Mouse (Mus musculus) testis, adult 2 months (tissue): ENCODE data around the gene Fam173b. TPM values are rescaled to one million over a fixed set of nuclear protein-coding genes. Genes with fewer than 3 reads are reported as not detected.

Experiments
- H3K27ac ChIP-seq: fragments of 200-500 bp; 2 replicates; pipeline ENCODE4 v1.5.1; 2012; ENCODE audit warnings: low read depth, low read length; ENCODE audit not compliant: control insufficient read depth, insufficient read depth
- H3K27me3 ChIP-seq: fragments of 200-500 bp; 2 replicates; pipeline ENCODE4 v1.6.1; 2012; ENCODE audit warnings: mild to moderate bottlenecking, low read length, moderate library complexity; ENCODE audit not compliant: control insufficient read depth, insufficient read depth
- H3K36me3 ChIP-seq: fragments of 200-500 bp; 2 replicates; pipeline ENCODE4 v1.6.1; 2012; ENCODE audit warnings: mild to moderate bottlenecking, low read length; ENCODE audit not compliant: control insufficient read depth, insufficient read depth
- H3K4me1 ChIP-seq: fragments of 200-500 bp; 2 replicates; pipeline ENCODE4 v1.6.1; 2012; ENCODE audit warnings: low read length; ENCODE audit not compliant: control insufficient read depth, insufficient read depth
- H3K4me3 ChIP-seq: fragments of 200-500 bp; 2 replicates; pipeline ENCODE4 v1.5.1; 2012; ENCODE audit warnings: low read depth, mild to moderate bottlenecking, low read length, moderate library complexity, mixed read lengths; ENCODE audit not compliant: control insufficient read depth
- CTCF ChIP-seq: fragments of 200-500 bp; IDR thresholded peaks from 2 replicates; pipeline ENCODE4 v1.5.1; 2012; ENCODE audit warnings: low read depth, mild to moderate bottlenecking, inconsistent platforms, low read length, moderate library complexity; ENCODE audit not compliant: control insufficient read depth, insufficient read depth, insufficient replicate concordance
- POLR2A ChIP-seq: fragments of 200-500 bp; IDR thresholded peaks from 2 replicates; pipeline ENCODE4 v1.6.1; 2012; ENCODE audit warnings: low read depth, mild to moderate bottlenecking, inconsistent platforms, low read length, moderate library complexity; ENCODE audit not compliant: control insufficient read depth
- polyA plus RNA-seq: library from polyadenylated mRNA; depleted of rRNA; stranded (reverse); fragments of >200 nt; gene quantifications from 2 replicates; pipeline ENCODE4 v1.2.3, GENCODE M21; 2012

Gene Fam173b
- polyA plus RNA-seq, 1 experiment = 6.2 TPM

GRCm38 (mm10) chr15:31565786-31566185 is 35.9 kb upstream of the Fam173b start:
- Histone ChIP-seq H3K27ac (no peak overlapping the region), H3K4me1 (no peaks in the 10 kb centered on the region; the same call in 1 of the 2 replicates), H3K36me3 (no peaks in the 10 kb centered on the region), H3K27me3 (no peaks in the 10 kb centered on the region), H3K4me3 (no peak overlapping the region)
- TF ChIP-seq CTCF = no peak
- no peak for TF ChIP-seq POLR2A

DNA sequence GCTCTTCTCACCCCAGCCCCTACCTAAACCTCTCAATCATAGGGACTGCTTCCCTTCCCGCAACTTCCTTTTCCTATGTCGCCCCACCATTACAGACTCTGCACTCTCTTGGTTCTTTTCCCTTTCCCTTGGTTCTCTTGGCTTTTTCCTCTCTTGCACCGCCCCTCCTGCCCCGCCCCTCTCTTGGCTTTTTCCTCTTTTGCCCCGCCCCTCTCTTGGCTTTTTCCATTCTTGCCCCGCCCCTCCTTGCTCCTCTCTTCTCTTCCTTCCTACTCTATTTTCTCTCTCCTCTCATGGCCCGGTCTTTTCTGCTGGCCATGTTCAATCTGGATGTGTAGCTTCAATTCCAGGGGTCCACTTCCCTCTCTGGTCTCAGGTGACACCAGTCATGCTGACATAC is 34.2 kb upstream of the Fam173b start:
- no peak for TF ChIP-seq POLR2A
- no peak for TF ChIP-seq CTCF
- no peaks in the 10 kb centered on the region for H3K36me3 ChIP-seq
- peaks cover 2% of the 10 kb centered on the region for H3K4me1 ChIP-seq
- no peak overlapping the region for H3K4me3 ChIP-seq
- no peaks in the 10 kb centered on the region for H3K27me3 ChIP-seq
- no peak overlapping the region for H3K27ac ChIP-seq

GRCm38 (mm10) chr15:31568581-31568996 is 33.1 kb upstream of the Fam173b start:
- Histone ChIP-seq H3K4me3 (no peak overlapping the region; the same call in 1 of the 2 replicates), H3K27me3 (no peaks in the 10 kb centered on the region), H3K27ac (peak overlapping the region; percentile 57; the same call in 1 of the 2 replicates), H3K36me3 (no peaks in the 10 kb centered on the region), H3K4me1 (peaks cover 2% of the 10 kb centered on the region)
- peak; percentile 60 for TF ChIP-seq POLR2A
- TF ChIP-seq CTCF = no peak

DNA sequence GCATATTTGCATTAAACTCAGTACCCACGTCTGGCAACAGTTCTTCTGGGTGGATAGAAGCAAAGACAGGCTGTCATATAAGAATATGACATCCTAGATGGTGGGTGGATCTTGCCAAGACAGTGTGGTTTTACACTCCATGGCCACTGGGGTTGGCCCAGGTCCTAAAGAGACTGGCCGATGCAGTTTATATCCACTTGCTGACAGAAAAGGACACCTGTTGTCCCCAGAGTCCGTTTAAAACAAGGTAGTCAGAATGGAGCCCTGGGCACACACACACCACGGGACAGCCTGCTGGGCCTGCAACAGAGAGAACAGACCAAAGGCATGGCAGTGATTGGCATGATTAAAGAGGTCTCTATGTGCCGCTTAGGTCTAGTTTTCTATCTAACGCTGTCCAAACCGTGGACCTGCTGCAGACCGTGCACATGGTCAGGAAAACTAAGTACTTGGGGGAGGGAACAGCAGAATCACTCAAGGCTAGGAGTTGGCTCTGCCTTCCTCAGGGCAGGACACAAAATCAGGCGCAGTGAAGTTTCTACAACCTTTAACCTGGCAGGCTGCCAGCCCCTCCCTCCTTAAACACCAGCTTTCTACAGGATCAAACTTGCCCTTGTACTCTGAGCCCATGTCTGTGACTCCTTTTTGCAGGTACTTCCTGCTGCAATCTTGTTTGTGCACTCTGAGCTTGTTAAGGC is 32.2 kb upstream of the Fam173b start:
- Histone ChIP-seq H3K27ac (no peak overlapping the region), H3K4me1 (peaks cover 2% of the 10 kb centered on the region), H3K36me3 (no peaks in the 10 kb centered on the region), H3K27me3 (no peaks in the 10 kb centered on the region), H3K4me3 (no peak overlapping the region)
- TF ChIP-seq POLR2A (no peak), CTCF (no peak)

DNA sequence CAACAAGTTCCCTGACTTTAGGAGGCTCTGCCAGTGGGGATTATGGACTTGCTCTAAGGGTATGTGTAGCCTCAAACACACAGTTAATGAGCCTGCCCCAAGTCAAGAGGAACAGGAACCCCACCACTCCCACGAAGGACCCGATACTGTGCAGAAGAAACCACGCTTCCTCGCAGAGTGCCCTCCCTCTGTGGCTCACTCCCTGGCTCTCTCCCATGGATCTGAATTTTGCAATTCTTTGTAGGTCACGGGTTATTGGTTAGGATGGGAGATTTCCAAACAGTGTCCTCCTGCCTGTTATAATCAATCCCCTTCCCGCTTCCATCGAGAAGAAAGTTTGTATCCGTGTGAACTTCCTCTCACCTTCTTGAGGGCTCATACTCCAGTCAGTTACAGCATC is 30.7 kb upstream of the Fam173b start:
- H3K36me3 ChIP-seq = no peaks in the 10 kb centered on the region
- no peak overlapping the region; the same call in 1 of the 2 replicates for H3K27ac ChIP-seq
- no peaks in the 10 kb centered on the region for H3K27me3 ChIP-seq
- H3K4me3 ChIP-seq = no peak overlapping the region
- H3K4me1 ChIP-seq = peaks cover 2% of the 10 kb centered on the region
- no peak for TF ChIP-seq CTCF
- no peak for TF ChIP-seq POLR2A

- H3K4me1 ChIP-seq = peaks cover 2% of the 10 kb centered on the region
- no peak overlapping the region for H3K4me3 ChIP-seq
- TF ChIP-seq CTCF = no peak
- no peak for TF ChIP-seq POLR2A
- peak overlapping the region; percentile 30; the same call in 1 of the 2 replicates for H3K27ac ChIP-seq
- no peaks in the 10 kb centered on the region for H3K27me3 ChIP-seq
- no peaks in the 10 kb centered on the region for H3K36me3 ChIP-seq
These were observed 29.5 kb upstream of the Fam173b start for GRCm38 (mm10) chr15:31571906-31572722.

- no peak for TF ChIP-seq CTCF
- no peak for TF ChIP-seq POLR2A
- no peaks in the 10 kb centered on the region for H3K36me3 ChIP-seq
- H3K4me1 ChIP-seq = peaks cover 2% of the 10 kb centered on the region
- H3K27me3 ChIP-seq = no peaks in the 10 kb centered on the region
- H3K27ac ChIP-seq = no peak overlapping the region
- no peak overlapping the region for H3K4me3 ChIP-seq
These were observed 28.4 kb upstream of the Fam173b start for GRCm38 (mm10) chr15:31573287-31573686.
